Mouse (Mus musculus): Measurements from ENCODE around the gene Tas1r3.

Gene Tas1r3

DNA sequence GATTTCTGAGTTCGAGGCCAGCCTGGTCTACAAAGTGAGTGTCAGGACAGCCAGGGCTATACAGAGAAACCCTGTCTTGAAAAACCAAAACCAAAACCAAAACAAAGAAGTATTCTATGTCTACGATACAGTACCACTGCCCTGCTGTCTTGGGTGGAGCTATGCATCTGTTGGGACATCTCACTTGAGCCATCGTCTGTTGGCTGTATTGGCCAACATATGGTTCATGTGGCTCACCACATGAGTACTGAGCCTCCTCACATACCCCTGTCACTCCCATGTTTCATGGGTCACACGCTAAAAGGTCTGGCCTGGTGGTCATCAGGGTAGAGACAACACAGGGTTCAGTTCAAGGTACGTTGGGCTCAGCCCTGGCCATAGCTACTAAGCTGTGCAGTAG lies 23.2 kb upstream of the Tas1r3 start:
- peak; percentile 2 for DNase-seq

DNA sequence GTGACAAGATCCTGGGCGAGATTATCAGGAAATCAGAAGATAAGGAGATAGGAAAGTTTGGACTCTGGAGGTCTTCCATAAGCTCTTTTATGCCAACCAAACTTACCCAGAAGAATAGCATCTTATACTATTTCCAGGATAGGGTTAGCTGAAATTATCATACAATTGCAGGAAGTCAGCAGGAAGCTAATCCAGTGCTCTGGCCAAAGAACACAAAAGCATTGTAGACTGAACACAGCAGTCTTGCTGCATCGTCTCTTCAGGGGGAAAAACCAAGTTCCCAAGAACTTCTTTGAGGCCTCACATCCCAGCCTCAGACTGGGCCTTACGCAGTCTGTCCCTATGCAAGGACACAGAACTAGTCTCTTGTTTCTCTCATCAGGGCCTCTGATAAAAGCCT lies 20.4 kb upstream of the Tas1r3 start:
- DNase-seq, result peak; percentile 0

DNA sequence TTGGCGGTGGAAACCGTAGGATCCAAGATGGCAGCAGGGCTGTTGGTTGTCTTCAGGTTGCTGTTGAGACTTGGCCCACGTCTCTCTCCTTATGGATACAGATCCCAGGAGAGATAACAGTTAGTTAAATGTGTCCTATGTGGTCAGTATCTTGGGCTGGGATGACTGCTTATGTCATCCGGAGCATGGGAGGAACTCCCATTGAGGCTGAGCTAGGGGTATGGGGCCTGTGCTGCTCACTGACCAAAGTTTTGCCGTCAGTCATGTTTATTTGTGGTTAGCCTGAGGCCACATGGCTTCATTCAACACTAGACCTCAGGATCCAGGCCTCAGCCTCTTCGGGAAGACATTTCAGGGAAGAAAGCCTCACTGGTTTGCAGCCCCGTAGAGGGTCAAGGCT lies 8.2 kb upstream of the Tas1r3 start:
- no peak for DNase-seq

DNA sequence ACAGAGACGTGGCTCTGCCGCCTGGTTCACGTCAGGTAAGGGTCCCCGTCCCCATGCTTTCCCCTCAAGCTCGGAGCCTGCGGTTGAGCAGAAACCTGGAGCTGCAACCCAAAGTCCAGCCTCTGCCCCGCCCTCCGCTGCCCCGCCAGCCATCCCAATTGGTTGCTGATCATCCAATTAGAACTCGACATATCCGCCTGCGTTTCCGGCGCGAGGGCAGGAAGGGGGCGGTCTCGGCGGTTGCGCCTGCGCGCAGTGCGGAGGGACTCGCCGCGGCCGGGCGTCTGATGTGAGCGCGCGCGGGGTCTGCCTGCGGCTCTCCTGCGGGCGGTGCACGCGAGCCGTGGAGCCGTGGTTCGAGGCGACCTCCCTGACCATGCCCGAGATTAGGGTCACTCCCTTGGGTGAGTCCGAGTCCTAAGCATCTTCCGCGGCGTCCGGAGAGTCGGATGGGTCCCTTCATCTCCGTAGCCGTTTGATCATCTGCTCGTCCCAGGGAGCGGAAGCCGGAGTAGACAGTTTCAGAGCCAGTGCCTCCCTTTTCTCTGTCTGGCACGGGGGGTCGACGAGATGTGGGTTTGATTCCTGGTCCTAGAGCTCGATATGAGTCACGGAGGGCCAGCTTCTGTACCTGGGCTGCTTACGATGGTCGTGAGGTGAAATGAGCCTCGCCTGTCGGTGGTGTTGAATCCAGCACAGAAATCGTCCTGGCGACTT lies 6.3 kb upstream of the Tas1r3 start, which contains the start of the genes Cptp and Ints11:
Cptp (minus strand) TSS at position 124 of the 717 bp plus-strand sequence.
Ints11 (plus strand) TSS at position 230 of the 717 bp plus-strand sequence.
- DNase-seq, result peak; percentile 96

- DNase-seq, result no peak
Measured at GRCm38 (mm10) chr4:155868614-155869298, 5.6 kb upstream of the Tas1r3 start.

- no peak for DNase-seq
Measured at GRCm38 (mm10) chr4:155861787-155862186, 1.4 kb downstream of the Tas1r3 start.

- peak; percentile 7 for DNase-seq
Measured at GRCm38 (mm10) chr4:155859318-155859717, 3.8 kb downstream of the Tas1r3 start.

- DNase-seq, result no peak
Measured at GRCm38 (mm10) chr4:155856881-155857280, 6.3 kb downstream of the Tas1r3 start.

- DNase-seq, result peak; percentile 59
Measured at GRCm38 (mm10) chr4:155856071-155856470, 7.1 kb downstream of the Tas1r3 start.

GRCm38 (mm10) chr4:155854991-155855390 lies 8.2 kb downstream of the Tas1r3 start:
- no peak for DNase-seq

- no peak for DNase-seq
Measured at GRCm38 (mm10) chr4:155853421-155853820, 9.7 kb downstream of the Tas1r3 start.

DNA sequence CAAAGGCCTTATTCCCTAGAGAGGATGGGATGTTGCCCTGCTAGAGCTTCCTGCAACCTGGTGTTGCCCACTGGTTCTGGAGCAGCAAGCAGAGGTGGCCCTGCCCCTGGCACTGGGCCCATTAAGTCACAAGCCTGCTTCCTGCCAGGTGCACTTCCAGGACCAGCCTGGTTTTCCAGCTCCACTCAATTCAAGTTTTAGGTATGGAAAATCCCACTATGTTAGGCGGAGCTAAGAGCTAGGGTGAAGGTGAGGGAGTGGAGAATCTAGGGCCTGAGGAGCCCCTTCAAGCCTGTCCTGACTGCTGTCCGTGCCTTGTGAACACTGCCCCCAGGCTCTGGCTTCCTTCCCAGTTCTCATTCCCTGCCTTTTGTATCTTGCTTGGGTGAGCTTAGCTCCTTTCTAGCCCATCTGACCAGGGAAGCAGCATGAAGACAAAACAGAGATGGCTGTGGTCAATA lies 11.2 kb downstream of the Tas1r3 start:
- peak; percentile 72 for DNase-seq

DNA sequence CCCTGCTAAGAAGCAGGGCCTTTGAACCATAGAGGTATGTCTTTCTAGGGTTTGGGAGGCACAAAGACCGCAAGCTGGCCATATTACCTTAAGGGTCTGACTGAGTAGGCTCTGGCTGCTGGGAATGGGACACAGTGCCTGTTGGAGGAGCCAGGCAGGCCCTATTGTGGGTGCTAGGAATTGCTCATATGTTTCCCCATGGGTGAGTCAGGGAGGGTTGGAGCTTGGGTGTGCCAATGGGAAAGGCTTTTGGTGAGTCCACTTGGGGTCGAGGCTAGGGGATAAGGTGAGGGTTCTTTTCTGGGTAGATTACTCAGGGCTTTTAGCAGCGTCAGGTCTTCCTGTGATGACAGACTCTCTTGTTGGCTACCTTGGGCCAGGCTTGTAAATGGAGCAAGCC lies 11.8 kb downstream of the Tas1r3 start:
- DNase-seq, result no peak

GRCm38 (mm10) chr4:155849792-155850451 lies 13.2 kb downstream of the Tas1r3 start:
- no peak for DNase-seq

- DNase-seq, result no peak
Measured at GRCm38 (mm10) chr4:155849391-155849790, 13.8 kb downstream of the Tas1r3 start.

DNA sequence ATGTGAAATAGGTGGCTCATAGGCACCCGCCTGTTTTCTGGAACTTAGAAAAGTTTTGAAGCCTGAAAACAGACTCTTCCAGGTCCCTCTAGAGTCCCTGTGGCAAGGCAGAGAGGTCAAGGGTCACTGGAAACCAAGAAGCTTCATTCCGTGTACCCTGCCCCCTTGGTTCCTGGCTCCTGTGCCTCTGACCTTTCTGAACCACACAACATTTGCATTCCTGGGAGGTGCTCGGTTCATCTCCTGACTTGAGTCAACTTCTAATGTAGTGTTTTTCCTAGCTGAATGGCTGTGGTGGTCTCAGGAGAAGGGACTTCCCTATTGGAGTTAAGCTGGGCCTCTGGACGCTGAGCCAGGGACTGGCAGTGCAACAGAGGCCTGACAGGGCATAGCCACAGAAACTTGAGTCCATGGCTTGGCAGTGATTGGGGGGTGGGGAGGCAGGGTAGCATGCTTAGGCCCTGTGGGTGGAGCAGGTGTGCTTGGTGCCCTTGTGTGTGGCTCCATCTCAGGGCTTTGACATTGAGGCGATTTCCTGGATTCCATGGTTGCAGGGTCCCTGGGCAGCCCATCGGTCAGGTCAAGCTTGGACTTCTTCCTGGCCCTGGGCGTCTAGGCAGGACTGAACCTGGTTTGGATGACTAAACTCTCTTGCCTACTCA lies 14.6 kb downstream of the Tas1r3 start:
- peak; percentile 51 for DNase-seq

DNA sequence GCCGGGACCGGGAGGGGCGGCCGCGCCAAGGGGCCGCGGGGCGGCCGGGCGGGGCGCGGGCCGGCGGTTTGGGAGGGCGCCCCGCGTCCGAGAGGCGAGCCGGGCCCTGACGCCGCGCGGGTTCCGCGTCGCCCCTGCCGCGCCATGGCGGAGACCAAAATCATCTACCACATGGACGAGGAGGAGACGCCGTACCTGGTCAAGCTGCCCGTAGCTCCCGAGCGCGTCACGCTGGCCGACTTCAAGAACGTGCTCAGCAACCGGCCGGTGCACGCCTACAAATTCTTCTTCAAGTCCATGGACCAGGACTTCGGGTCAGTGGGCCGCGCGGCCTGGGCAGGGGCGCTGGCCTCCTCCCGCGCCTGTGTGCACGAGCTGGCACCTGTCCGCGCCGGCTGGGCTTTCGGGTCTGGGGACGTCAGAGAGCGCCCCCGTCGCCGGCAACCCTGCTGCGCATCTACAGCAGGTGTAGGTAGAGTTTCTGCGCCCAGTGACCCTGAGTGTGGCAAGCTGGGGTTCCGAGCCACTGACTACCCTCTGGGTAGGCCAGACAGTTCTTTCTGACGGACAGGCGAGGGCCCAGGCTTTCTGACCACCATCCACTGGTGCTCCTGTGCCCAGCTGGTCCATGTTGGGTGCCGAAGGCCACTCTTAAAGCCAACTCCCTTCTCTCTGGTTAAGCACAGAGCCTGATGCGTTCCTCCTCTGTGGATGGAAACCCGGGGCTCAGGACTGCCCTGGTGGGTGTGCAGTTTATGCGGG lies 15.4 kb downstream of the Tas1r3 start:
- peak; percentile 75 for DNase-seq

DNA sequence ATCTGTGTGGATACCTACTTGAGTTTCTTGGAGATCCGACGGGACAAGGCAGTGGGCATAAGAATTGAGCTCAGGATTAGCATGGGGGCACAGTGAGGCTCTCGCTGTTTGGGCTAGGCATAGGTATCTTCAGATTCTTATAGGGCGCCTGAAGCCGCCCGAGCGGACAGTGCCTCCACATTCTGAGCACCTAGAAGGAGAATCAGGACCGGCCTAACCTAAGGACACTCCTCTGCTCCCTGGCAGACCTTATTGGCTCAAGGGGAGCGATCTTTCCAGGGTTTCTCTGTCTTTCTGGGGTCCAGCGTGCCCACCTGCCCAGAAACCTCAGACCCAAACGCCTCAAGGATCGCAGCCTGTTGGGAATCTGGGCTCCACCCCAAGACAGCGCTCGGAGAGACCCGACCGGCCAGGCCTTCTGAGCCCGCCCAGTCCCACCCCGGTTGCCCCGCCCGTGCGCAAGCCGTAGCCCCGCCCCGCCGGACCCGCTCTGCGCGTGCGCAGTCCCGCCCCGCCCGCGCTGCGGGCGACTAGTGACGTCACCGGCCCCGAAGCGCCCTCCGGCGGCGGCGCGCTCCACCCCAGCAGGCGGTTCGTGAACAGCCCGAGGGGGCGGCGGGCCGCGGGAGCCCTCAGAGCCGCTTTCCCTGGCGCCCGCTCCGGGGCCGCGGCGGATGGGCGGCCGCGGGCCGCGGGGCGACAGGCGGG lies 16.1 kb downstream of the Tas1r3 start, which contains the start of gene Dvl1:
Dvl1 (plus strand) TSS at position 532 of the 708 bp plus-strand sequence.
- DNase-seq, result peak; percentile 90

DNA sequence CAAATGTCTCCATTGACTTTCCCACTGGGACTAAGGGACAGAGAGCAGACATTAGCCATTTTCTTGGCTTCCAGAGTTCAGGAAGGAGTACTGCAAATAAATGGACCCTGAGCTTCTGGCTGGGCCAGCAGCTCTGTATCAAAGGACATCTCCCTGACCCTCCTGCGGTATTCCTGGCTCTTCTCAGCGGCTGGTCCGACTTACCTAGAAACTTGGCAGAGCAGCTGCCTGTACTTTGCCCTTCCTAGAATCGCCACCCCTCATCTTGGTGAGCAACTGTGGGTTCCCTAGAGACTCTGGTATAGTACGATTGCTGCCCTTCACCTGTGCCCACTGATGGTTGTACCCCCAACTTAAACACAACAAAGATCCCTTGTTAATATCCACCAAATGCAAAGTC lies 19.9 kb downstream of the Tas1r3 start:
- peak; percentile 14 for DNase-seq

- DNase-seq, result peak; percentile 67
Measured at GRCm38 (mm10) chr4:155841651-155842270, 21.4 kb downstream of the Tas1r3 start.

GRCm38 (mm10) chr4:155841003-155841454 lies 22.1 kb downstream of the Tas1r3 start:
- DNase-seq, result peak; percentile 49

Data from cerebellum, adult 11-12 months (tissue).